Mouse (Mus musculus) hindbrain, embryonic 16.5 days (tissue): ENCODE data around the gene Casz1. TPM values are rescaled to one million over a fixed set of nuclear protein-coding genes. Genes with fewer than 3 reads are reported as not detected.
A peak's percentile ranks its signal among the peaks of the same experiment; 100 is the strongest.

Experiments
- ATAC-seq: fragments of 200-750 bp; cut with Nextera tagmentation; 2 replicates; pipeline ENCODE4 v1.8.0; 2017; ENCODE audit warnings: moderate TSS enrichment, moderate library complexity
- H3K27ac ChIP-seq: fragments of 300-500 bp; sonication (generic); 2 replicates; pipeline ENCODE4 v1.5.1; 2014; ENCODE audit warnings: low read depth, mild to moderate bottlenecking, control low read depth, low read length, moderate library complexity
- H3K27me3 ChIP-seq: fragments of 300-500 bp; sonication (generic); replicated peaks from 2 replicates; pipeline ENCODE4 v1.6.1; 2014; ENCODE audit warnings: low read length; ENCODE audit not compliant: control insufficient read depth, insufficient read depth
- H3K36me3 ChIP-seq: fragments of 300-500 bp; sonication (generic); 2 replicates; pipeline ENCODE4 v1.6.1; 2014; ENCODE audit warnings: mild to moderate bottlenecking, low read length, moderate library complexity, mixed read lengths; ENCODE audit not compliant: control insufficient read depth, insufficient read depth
- H3K4me1 ChIP-seq: fragments of 300-500 bp; sonication (generic); 2 replicates; pipeline ENCODE4 v1.6.1; 2014; ENCODE audit warnings: low read depth, low read length; ENCODE audit not compliant: control insufficient read depth, insufficient read depth
- H3K4me2 ChIP-seq: fragments of 300-500 bp; sonication (generic); 2 replicates; pipeline ENCODE4 v1.6.1; 2014; ENCODE audit warnings: mild to moderate bottlenecking, low read length, control low read depth, moderate library complexity
- H3K4me3 ChIP-seq: fragments of 300-500 bp; sonication (generic); 2 replicates; pipeline ENCODE4 v1.5.1; 2014; ENCODE audit warnings: mild to moderate bottlenecking, low read length, control low read depth, moderate library complexity
- H3K9ac ChIP-seq: fragments of 300-500 bp; sonication (generic); 2 replicates; pipeline ENCODE4 v1.6.1; 2014; ENCODE audit warnings: low read depth, mild to moderate bottlenecking, control low read depth, low read length, moderate library complexity
- H3K9me3 ChIP-seq: fragments of 300-500 bp; sonication (generic); 2 replicates; pipeline ENCODE4 v1.6.1; 2014; ENCODE audit warnings: mild to moderate bottlenecking, low read length, moderate library complexity; ENCODE audit not compliant: control insufficient read depth
- WGBS: fragments of 180-500 bp; shearing (Covaris S2); extraction: QIAGEN DNeasy Blood & Tissue Kit; methylation state at CpG from one replicate; pipeline ENCODE4 v1.1.7; 2014; 5-methylcytosine and 5-hydroxymethylcytosine counted together
- polyA plus RNA-seq: library from polyadenylated mRNA; unstranded; fragments of >200 nt; fragmentation: Nextera tagmentation; extraction: Ambion mirVana; gene quantifications from 2 replicates; pipeline ENCODE4 v1.2.1, GENCODE M21; 2015

Gene Casz1
- polyA plus RNA-seq, 1 experiment from 2014 or later = 4.4 TPM

DNA sequence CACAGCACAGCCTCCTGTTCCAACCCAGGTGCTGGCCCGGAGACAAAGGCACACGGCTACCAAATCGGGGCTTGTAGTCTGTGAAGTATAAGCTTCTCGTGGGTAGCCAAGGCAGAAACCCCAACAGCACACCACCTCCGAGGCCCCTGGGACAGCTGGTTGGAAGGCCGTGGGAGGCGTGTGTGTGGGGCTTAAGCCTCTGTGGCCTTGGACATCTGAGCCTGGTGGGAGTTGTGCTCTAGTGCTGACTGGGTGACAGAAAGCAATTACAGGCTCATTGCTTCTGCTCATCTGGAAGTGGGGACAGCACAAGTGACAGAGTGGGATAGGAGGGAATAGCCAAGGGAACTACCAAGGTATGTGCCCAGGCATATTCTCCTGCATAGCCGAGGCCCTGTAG lies 119.7 kb downstream of the Casz1 start:
- ATAC-seq = no peak
- Histone ChIP-seq H3K27ac (0 out of 2 replicates have a peak overlapping the region, but pooled peaks have one; percentile 31), H3K27me3 (peaks cover 2% of the 10 kb centered on the region; the same call in 1 of the 2 replicates), H3K4me3 (no peak overlapping the region), H3K4me2 (no peak overlapping the region), H3K36me3 (no peaks in the 10 kb centered on the region), H3K4me1 (peaks cover 35% of the 10 kb centered on the region), H3K9ac (no peak overlapping the region), H3K9me3 (no peaks in the 10 kb centered on the region)
- WGBS = 67% methylated on average over 8 of the region's 8 CpGs

DNA sequence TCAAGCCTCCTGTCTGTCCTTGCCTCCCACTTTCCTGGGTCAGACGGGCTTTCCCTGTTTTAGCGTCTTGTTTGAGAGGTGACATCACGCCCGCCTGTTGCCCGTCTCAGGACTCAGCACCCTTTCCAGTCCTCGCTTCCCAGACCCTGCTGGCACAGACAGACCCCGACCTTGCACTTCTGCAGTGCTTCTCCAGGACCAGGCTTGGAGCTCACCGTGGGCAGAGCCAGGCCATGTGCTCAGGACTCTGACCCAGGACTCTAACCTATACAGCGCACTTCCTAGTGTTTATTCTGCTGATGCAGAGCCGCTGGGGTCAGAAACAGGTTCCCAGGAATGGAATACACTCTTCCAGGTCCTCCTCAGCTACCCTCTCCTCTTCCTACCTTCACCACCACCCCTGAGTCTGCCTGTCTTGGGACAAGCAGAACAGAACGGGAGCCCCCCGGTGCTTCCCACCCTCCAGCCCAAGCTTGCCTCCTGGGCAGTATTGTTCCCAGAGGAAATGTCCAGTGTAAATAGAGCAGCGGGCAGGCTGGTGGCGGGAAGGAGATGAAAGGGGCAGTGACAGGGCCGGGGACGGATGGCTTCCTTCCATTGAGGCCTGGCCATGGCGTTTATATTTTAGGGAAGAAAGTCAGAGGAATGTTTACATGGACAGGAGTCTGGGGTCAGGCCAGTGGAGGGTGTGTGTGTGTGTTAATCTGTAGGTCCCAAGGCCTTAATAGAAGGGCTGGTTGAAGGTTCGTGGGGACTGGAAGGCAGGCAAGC lies 121.5 kb downstream of the Casz1 start:
- Histone ChIP-seq H3K27me3 (peaks cover 2% of the 10 kb centered on the region; the same call in 1 of the 2 replicates), H3K36me3 (no peaks in the 10 kb centered on the region), H3K4me2 (no peak overlapping the region), H3K4me1 (peaks cover 40% of the 10 kb centered on the region), H3K9ac (no peak overlapping the region), H3K27ac (no peak overlapping the region), H3K9me3 (no peaks in the 10 kb centered on the region), H3K4me3 (no peak overlapping the region)
- 45% methylated on average over 18 of the region's 18 CpGs for WGBS
- ATAC-seq = no peak

DNA sequence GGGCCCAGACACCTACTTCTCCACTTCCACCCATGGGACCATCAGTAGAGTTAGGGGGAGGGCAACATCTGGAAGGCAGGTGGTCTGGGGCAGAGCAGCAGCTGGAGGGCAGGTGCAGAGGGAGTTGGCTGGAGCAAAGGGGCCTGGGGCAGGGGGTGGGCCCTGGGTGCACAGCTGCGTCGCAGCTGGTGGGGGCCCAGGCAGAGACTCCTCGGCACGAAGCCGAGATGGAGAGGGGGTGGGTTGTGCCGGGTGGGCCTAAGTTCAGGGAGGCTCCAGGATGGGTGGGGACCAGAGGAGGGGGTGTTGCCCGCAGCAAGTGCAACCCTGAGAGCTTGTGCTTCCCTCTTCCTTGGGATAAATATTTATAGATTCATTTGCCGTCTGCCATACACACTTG lies 122.2 kb downstream of the Casz1 start:
- WGBS = 25% methylated on average over 8 of the region's 8 CpGs
- Histone ChIP-seq H3K4me2 (no peak overlapping the region), H3K9me3 (no peaks in the 10 kb centered on the region), H3K9ac (no peak overlapping the region), H3K4me1 (peaks cover 38% of the 10 kb centered on the region), H3K4me3 (no peak overlapping the region), H3K36me3 (no peaks in the 10 kb centered on the region), H3K27ac (no peak overlapping the region), H3K27me3 (peaks cover 4% of the 10 kb centered on the region; the same call in 1 of the 2 replicates)
- no peak for ATAC-seq

DNA sequence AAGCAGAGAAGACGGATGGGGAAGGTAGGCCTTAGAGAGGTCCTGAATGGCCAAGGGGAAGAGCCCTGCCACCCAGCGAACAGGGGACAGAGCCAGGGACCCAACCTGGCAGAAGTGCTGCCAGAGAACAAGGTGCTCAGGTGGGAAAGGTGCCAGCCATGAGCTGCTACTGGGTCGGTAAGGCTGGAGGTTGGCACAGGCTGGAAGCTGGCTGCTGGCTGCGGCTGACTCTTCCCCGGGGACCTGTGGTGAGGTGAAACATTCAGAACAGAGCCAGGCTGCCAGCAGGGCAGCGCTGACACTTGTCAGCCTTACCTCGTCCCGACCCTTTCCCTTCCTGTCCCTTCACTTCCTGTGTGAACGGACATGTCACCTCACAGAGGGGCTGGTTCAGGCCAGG lies 124.1 kb downstream of the Casz1 start:
- Histone ChIP-seq H3K9me3 (no peaks in the 10 kb centered on the region), H3K4me3 (no peak overlapping the region), H3K9ac (no peak overlapping the region), H3K36me3 (no peaks in the 10 kb centered on the region), H3K4me1 (peaks cover 28% of the 10 kb centered on the region), H3K27ac (no peak overlapping the region), H3K4me2 (no peak overlapping the region), H3K27me3 (peaks cover 4% of the 10 kb centered on the region; the same call in 1 of the 2 replicates)
- ATAC-seq = no peak
- 61% methylated on average over 9 of the region's 9 CpGs for WGBS

DNA sequence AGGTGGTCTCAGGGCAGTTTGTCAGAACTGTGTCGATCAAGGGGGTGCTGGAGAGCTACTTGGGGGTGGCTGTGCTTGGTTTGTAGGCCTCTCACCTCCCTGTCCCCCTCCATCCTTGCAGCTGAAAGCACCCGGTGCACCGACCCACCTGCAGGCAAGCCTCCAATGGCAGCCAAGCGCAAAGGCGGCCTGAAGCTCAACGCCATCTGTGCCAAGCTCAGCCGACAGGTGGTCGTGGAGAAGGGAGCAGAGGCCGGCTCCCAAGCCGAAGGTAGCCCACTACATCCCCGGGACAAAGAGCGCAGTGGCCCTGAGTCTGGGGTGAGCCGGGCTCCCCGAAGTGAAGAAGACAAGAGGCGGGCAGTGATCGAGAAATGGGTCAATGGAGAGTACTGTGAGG lies 124.6 kb downstream of the Casz1 start:
- H3K27me3 ChIP-seq = peaks cover 4% of the 10 kb centered on the region; the same call in 1 of the 2 replicates

DNA sequence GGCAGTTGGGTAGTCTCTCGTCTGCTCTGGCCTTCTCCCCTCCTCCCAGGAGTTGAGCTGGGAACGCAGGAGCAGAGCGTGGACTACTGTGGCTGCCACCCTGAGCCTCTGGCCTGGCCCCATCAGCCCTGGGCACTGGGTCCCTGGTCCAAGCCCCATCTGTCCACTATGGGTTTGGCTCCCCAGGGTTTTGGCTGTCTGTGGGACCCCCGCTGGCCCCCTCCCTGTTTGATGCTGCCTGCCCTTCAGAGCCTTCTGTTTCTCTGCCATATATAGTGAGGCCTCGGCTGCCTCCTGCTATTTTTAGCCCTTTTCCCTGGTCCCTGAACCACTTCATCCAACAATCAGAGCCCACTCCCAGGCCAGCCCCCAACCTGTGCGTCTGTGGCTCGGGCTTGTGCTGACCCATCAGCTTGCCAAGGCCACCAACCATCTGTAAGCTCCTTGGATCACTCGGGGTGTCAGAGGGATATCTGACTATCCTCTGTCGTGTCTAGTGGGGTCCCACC lies 126.5 kb downstream of the Casz1 start:
- no peaks in the 10 kb centered on the region for H3K36me3 ChIP-seq
- no peak for ATAC-seq
- H3K4me3 ChIP-seq = no peak overlapping the region
- no peak overlapping the region for H3K4me2 ChIP-seq
- H3K27me3 ChIP-seq = peaks cover 4% of the 10 kb centered on the region; the same call in 1 of the 2 replicates
- H3K27ac ChIP-seq = peak overlapping the region; percentile 31; the same call in 1 of the 2 replicates
- H3K4me1 ChIP-seq = peaks cover 29% of the 10 kb centered on the region
- WGBS = 51% methylated on average over 8 of the region's 9 CpGs
- no peaks in the 10 kb centered on the region for H3K9me3 ChIP-seq
- H3K9ac ChIP-seq = peak overlapping the region; percentile 10; the same call in 1 of the 2 replicates

More for the DNA sequence above, 124.6 kb downstream of the Casz1 start:
- Histone ChIP-seq H3K27ac (no peak overlapping the region), H3K9ac (no peak overlapping the region), H3K9me3 (no peaks in the 10 kb centered on the region), H3K4me2 (no peak overlapping the region), H3K36me3 (no peaks in the 10 kb centered on the region), H3K4me3 (no peak overlapping the region), H3K4me1 (peaks cover 26% of the 10 kb centered on the region)
- 87% methylated on average over 16 of the region's 16 CpGs for WGBS
- ATAC-seq = no peak

DNA sequence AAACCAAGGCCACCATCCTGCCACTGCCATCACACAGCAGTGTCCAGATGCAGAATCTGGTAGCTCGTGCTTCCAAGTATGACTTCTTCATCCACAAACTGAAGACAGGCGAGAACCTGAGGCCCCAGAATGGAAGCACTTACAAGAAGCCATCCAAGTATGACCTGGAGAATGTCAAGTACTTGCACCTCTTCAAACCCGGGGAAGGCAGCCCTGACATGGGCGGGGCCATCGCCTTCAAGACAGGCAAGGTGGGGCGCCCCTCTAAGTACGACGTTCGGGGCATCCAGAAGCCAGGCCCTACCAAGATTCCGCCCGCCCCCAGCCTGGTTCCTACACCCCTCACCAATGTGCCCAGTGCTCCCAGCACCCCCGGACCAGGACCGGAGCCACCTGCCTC lies 128.9 kb downstream of the Casz1 start:
- H3K4me2 ChIP-seq = no peak overlapping the region
- H3K4me1 ChIP-seq = peaks cover 24% of the 10 kb centered on the region
- H3K9me3 ChIP-seq = no peaks in the 10 kb centered on the region
- 93% methylated on average over 13 of the region's 13 CpGs for WGBS
- H3K27me3 ChIP-seq = peaks cover 9% of the 10 kb centered on the region; the same call in 1 of the 2 replicates
- H3K9ac ChIP-seq = no peak overlapping the region
- no peaks in the 10 kb centered on the region for H3K36me3 ChIP-seq
- ATAC-seq = no peak
- H3K27ac ChIP-seq = no peak overlapping the region
- H3K4me3 ChIP-seq = no peak overlapping the region

DNA sequence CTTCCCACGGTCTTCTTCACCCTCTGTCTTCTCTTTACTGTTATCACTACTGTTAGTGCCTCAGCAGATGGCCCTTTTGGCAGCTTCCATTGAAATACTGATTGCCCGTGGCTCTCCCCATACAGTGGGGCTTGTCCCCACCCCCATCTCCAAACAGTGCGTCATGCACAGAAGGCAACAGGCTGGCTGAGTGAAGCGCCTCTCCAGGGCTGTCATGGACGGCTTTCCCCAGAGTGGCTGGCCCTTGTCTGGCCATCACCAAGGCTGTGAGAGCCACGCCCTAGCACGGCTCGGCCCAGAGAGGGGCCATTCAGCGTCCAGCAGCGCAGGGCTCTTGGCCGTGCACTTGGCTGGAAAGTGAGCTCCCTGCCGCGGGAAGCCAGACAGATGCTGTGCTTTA lies 131.0 kb downstream of the Casz1 start:
- Histone ChIP-seq H3K9ac (no peak overlapping the region), H3K4me2 (no peak overlapping the region), H3K9me3 (no peaks in the 10 kb centered on the region), H3K27me3 (peaks cover 19% of the 10 kb centered on the region), H3K36me3 (no peaks in the 10 kb centered on the region), H3K4me3 (no peak overlapping the region), H3K27ac (peak overlapping the region; percentile 20; the same call in 1 of the 2 replicates), H3K4me1 (peaks cover 22% of the 10 kb centered on the region)
- ATAC-seq = peak; percentile 70; the same call in 1 of the 2 replicates
- WGBS = 18% methylated on average over 13 of the region's 13 CpGs

DNA sequence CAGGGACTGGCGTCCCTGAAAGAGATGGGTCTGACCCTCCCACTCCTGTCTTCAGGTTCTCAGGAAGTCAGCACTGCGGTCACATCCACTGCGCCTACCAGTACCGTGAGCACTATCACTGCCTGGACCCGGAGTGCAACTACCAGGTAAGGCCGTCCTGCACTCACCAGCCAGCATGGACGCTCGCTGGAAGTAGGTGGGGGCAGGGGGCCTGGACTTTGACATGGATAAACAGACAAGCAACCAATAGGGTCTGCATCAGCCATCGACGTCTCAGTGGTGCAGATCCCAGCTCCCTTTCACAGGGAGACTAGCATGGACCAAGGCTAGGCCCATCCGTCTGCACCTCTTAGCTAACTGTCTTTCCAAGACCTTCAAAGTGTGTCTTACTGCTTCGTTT lies 131.9 kb downstream of the Casz1 start:
- H3K36me3 ChIP-seq = no peaks in the 10 kb centered on the region
- H3K27me3 ChIP-seq = peaks cover 18% of the 10 kb centered on the region
- peaks cover 24% of the 10 kb centered on the region for H3K4me1 ChIP-seq
- H3K27ac ChIP-seq = no peak overlapping the region
- no peak overlapping the region for H3K4me3 ChIP-seq
- ATAC-seq = no peak
- H3K9ac ChIP-seq = no peak overlapping the region
- no peak overlapping the region for H3K4me2 ChIP-seq
- H3K9me3 ChIP-seq = no peaks in the 10 kb centered on the region
- 90% methylated on average over 12 of the region's 12 CpGs for WGBS
